Mouse (Mus musculus): ENCODE data around the gene Large2. TPM values are rescaled to one million over a fixed set of nuclear protein-coding genes. Genes with fewer than 3 reads are reported as not detected.

Large2 gene
- polyA plus RNA-seq, 1 experiment from 2014 or later: 11.8 TPM

- H3K27ac ChIP-seq (replicated peaks; ENCODE audit: low read depth, low read length): no peak overlapping the region
- WGBS: 88% methylated on average over 8 of the region's 8 CpGs
- H3K4me3 ChIP-seq (ENCODE audit: low read depth, low read length): no peak overlapping the region
- H3K36me3 ChIP-seq (ENCODE audit: control insufficient read depth, insufficient read depth, low read length): peaks cover 7% of the 10 kb centered on the region; the same call in 1 of the 2 replicates
- DNase-seq (ENCODE audit: low spot score) (no peak), ATAC-seq (ENCODE audit: insufficient number of reproducible peaks, low FRiP score, low TSS enrichment, low read depth) (no peak)
- H3K4me1 ChIP-seq (ENCODE audit: control insufficient read depth, insufficient read depth, low read length): no peaks in the 10 kb centered on the region
- no peak overlapping the region for H3K9ac ChIP-seq (ENCODE audit: low read length)
- no peak overlapping the region for H3K4me2 ChIP-seq (ENCODE audit: low read depth, severe bottlenecking)
- H3K9me3 ChIP-seq (ENCODE audit: control insufficient read depth, low read length): no peaks in the 10 kb centered on the region
- no peaks in the 10 kb centered on the region for H3K27me3 ChIP-seq (ENCODE audit: control insufficient read depth, insufficient read depth, low read length)
Observed at GRCm38 (mm10) chr2:92361795-92362194, 12.9 kb downstream of the Large2 start.

- DNase-seq (ENCODE audit: low spot score) (no peak), ATAC-seq (ENCODE audit: insufficient number of reproducible peaks, low FRiP score, low TSS enrichment, low read depth) (peak; percentile 27; the same call in 1 of the 2 replicates)
- 25% methylated on average over 12 of the region's 12 CpGs for WGBS
Observed at GRCm38 (mm10) chr2:92360893-92361292, 13.8 kb downstream of the Large2 start.

GRCm38 (mm10) chr2:92360186-92360823, 14.4 kb downstream of the Large2 start:
- no peak for DNase-seq (ENCODE audit: low spot score)
- WGBS: 78% methylated on average over 25 of the region's 25 CpGs
- Histone ChIP-seq H3K27me3 (ENCODE audit: control insufficient read depth, insufficient read depth, low read length) (no peaks in the 10 kb centered on the region), H3K9me3 (ENCODE audit: control insufficient read depth, low read length) (no peaks in the 10 kb centered on the region), H3K9ac (ENCODE audit: low read length) (no peak overlapping the region), H3K4me3 (ENCODE audit: low read depth, low read length) (no peak overlapping the region), H3K36me3 (ENCODE audit: control insufficient read depth, insufficient read depth, low read length) (peaks cover 7% of the 10 kb centered on the region; the same call in 1 of the 2 replicates), H3K27ac (replicated peaks; ENCODE audit: low read depth, low read length) (no peak overlapping the region), H3K4me1 (ENCODE audit: control insufficient read depth, insufficient read depth, low read length) (no peaks in the 10 kb centered on the region), H3K4me2 (ENCODE audit: low read depth, severe bottlenecking) (no peak overlapping the region)
- ATAC-seq (ENCODE audit: insufficient number of reproducible peaks, low FRiP score, low TSS enrichment, low read depth): no peak

More at GRCm38 (mm10) chr2:92360893-92361292, 13.8 kb downstream of the Large2 start:
- Histone ChIP-seq H3K4me1 (ENCODE audit: control insufficient read depth, insufficient read depth, low read length) (no peaks in the 10 kb centered on the region), H3K9ac (ENCODE audit: low read length) (no peak overlapping the region), H3K27ac (replicated peaks; ENCODE audit: low read depth, low read length) (no peak overlapping the region), H3K36me3 (ENCODE audit: control insufficient read depth, insufficient read depth, low read length) (peaks cover 7% of the 10 kb centered on the region; the same call in 1 of the 2 replicates), H3K27me3 (ENCODE audit: control insufficient read depth, insufficient read depth, low read length) (no peaks in the 10 kb centered on the region), H3K4me3 (ENCODE audit: low read depth, low read length) (no peak overlapping the region), H3K9me3 (ENCODE audit: control insufficient read depth, low read length) (no peaks in the 10 kb centered on the region), H3K4me2 (ENCODE audit: low read depth, severe bottlenecking) (no peak overlapping the region)

GRCm38 (mm10) chr2:92359301-92359700, 15.4 kb downstream of the Large2 start:
- H3K9me3 ChIP-seq (ENCODE audit: control insufficient read depth, low read length): no peaks in the 10 kb centered on the region
- H3K4me3 ChIP-seq (ENCODE audit: low read depth, low read length): no peak overlapping the region
- H3K9ac ChIP-seq (ENCODE audit: low read length): no peak overlapping the region
- DNase-seq (ENCODE audit: low spot score) (no peak), ATAC-seq (ENCODE audit: insufficient number of reproducible peaks, low FRiP score, low TSS enrichment, low read depth) (no peak)
- no peaks in the 10 kb centered on the region for H3K27me3 ChIP-seq (ENCODE audit: control insufficient read depth, insufficient read depth, low read length)
- H3K27ac ChIP-seq (replicated peaks; ENCODE audit: low read depth, low read length): no peak overlapping the region
- no peak overlapping the region for H3K4me2 ChIP-seq (ENCODE audit: low read depth, severe bottlenecking)
- H3K36me3 ChIP-seq (ENCODE audit: control insufficient read depth, insufficient read depth, low read length): peaks cover 5% of the 10 kb centered on the region; the same call in 1 of the 2 replicates
- WGBS: 92% methylated on average over 2 of the region's 2 CpGs
- no peaks in the 10 kb centered on the region for H3K4me1 ChIP-seq (ENCODE audit: control insufficient read depth, insufficient read depth, low read length)

- Histone ChIP-seq H3K4me3 (ENCODE audit: low read depth, low read length) (no peak overlapping the region), H3K9me3 (ENCODE audit: control insufficient read depth, low read length) (no peaks in the 10 kb centered on the region), H3K27ac (replicated peaks; ENCODE audit: low read depth, low read length) (no peak overlapping the region), H3K4me1 (ENCODE audit: control insufficient read depth, insufficient read depth, low read length) (no peaks in the 10 kb centered on the region), H3K4me2 (ENCODE audit: low read depth, severe bottlenecking) (no peak overlapping the region), H3K27me3 (ENCODE audit: control insufficient read depth, insufficient read depth, low read length) (no peaks in the 10 kb centered on the region), H3K9ac (ENCODE audit: low read length) (no peak overlapping the region), H3K36me3 (ENCODE audit: control insufficient read depth, insufficient read depth, low read length) (peaks cover 2% of the 10 kb centered on the region; the same call in 1 of the 2 replicates)
- ATAC-seq (ENCODE audit: insufficient number of reproducible peaks, low FRiP score, low TSS enrichment, low read depth): no peak
- DNase-seq (ENCODE audit: low spot score): no peak
- 46% methylated on average over 6 of the region's 6 CpGs for WGBS
Observed at GRCm38 (mm10) chr2:92354224-92354623, 20.4 kb downstream of the Large2 start.

GRCm38 (mm10) chr2:92353402-92353801, 21.3 kb downstream of the Large2 start:
- peaks cover 4% of the 10 kb centered on the region; the same call in 1 of the 2 replicates for H3K36me3 ChIP-seq (ENCODE audit: control insufficient read depth, insufficient read depth, low read length)
- no peak overlapping the region for H3K4me2 ChIP-seq (ENCODE audit: low read depth, severe bottlenecking)
- no peak for ATAC-seq (ENCODE audit: insufficient number of reproducible peaks, low FRiP score, low TSS enrichment, low read depth)
- H3K27ac ChIP-seq (replicated peaks; ENCODE audit: low read depth, low read length): no peak overlapping the region
- no peaks in the 10 kb centered on the region for H3K9me3 ChIP-seq (ENCODE audit: control insufficient read depth, low read length)
- DNase-seq (ENCODE audit: low spot score): no peak
- H3K4me3 ChIP-seq (ENCODE audit: low read depth, low read length): no peak overlapping the region
- no peaks in the 10 kb centered on the region for H3K4me1 ChIP-seq (ENCODE audit: control insufficient read depth, insufficient read depth, low read length)
- no peaks in the 10 kb centered on the region for H3K27me3 ChIP-seq (ENCODE audit: control insufficient read depth, insufficient read depth, low read length)
- 59% methylated on average over 5 of the region's 5 CpGs for WGBS
- no peak overlapping the region for H3K9ac ChIP-seq (ENCODE audit: low read length)

GRCm38 (mm10) chr2:92350686-92351085, 24.0 kb downstream of the Large2 start:
- H3K27ac ChIP-seq (replicated peaks; ENCODE audit: low read depth, low read length): no peak overlapping the region
- H3K36me3 ChIP-seq (ENCODE audit: control insufficient read depth, insufficient read depth, low read length): 0 out of 2 replicates have a peak, but pooled peaks cover 6% of the 10 kb centered on the region

GRCm38 (mm10) chr2:92349589-92350425, 24.9 kb downstream of the Large2 start:
- Histone ChIP-seq H3K36me3 (ENCODE audit: control insufficient read depth, insufficient read depth, low read length) (0 out of 2 replicates have a peak, but pooled peaks cover 8% of the 10 kb centered on the region), H3K4me1 (ENCODE audit: control insufficient read depth, insufficient read depth, low read length) (no peaks in the 10 kb centered on the region), H3K4me3 (ENCODE audit: low read depth, low read length) (no peak overlapping the region), H3K9ac (ENCODE audit: low read length) (no peak overlapping the region), H3K27ac (replicated peaks; ENCODE audit: low read depth, low read length) (no peak overlapping the region), H3K27me3 (ENCODE audit: control insufficient read depth, insufficient read depth, low read length) (no peaks in the 10 kb centered on the region), H3K9me3 (ENCODE audit: control insufficient read depth, low read length) (no peaks in the 10 kb centered on the region), H3K4me2 (ENCODE audit: low read depth, severe bottlenecking) (no peak overlapping the region)
- DNase-seq (ENCODE audit: low spot score) (no peak), ATAC-seq (ENCODE audit: insufficient number of reproducible peaks, low FRiP score, low TSS enrichment, low read depth) (no peak)
- WGBS: 43% methylated on average over 6 of the region's 6 CpGs

More at GRCm38 (mm10) chr2:92350686-92351085, 24.0 kb downstream of the Large2 start:
- 37% methylated on average over 5 of the region's 5 CpGs for WGBS
- H3K9ac ChIP-seq (ENCODE audit: low read length): no peak overlapping the region
- no peaks in the 10 kb centered on the region for H3K27me3 ChIP-seq (ENCODE audit: control insufficient read depth, insufficient read depth, low read length)
- DNase-seq (ENCODE audit: low spot score) (no peak), ATAC-seq (ENCODE audit: insufficient number of reproducible peaks, low FRiP score, low TSS enrichment, low read depth) (no peak)
- no peaks in the 10 kb centered on the region for H3K4me1 ChIP-seq (ENCODE audit: control insufficient read depth, insufficient read depth, low read length)
- no peak overlapping the region for H3K4me2 ChIP-seq (ENCODE audit: low read depth, severe bottlenecking)
- H3K4me3 ChIP-seq (ENCODE audit: low read depth, low read length): no peak overlapping the region
- no peaks in the 10 kb centered on the region for H3K9me3 ChIP-seq (ENCODE audit: control insufficient read depth, low read length)

All from limb, embryonic 11.5 days (tissue).